Mouse (Mus musculus): ENCODE data around the gene Vmn1r214. TPM values are rescaled to one million over a fixed set of nuclear protein-coding genes. Genes with fewer than 3 reads are reported as not detected.

Vmn1r214 gene
- polyA plus RNA-seq, 2 experiments, result not detected

DNA sequence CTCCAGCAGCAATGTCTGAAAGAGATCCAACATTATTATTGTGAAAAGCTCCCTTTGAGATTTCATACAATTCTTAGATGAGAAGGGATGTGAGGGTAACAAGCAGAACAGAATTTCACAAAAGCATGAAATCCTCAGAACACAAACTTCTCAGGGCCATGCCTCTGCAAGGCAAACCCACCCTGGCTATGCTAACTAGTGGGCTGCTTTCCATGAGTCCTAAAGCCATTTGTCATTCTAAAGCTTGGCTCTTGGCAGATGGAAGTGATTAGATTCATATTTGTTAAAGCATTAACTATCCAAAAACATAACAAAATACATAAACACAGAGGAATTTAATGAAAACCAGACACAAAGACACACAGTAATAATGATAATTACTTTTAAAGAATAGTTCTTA, 12.1 kb upstream of the Vmn1r214 start:
- no peak for ATAC-seq (ENCODE audit: insufficient read depth)
- no peak for TF ChIP-seq CTCF (IDR thresholded peaks at IDR 0.05; ENCODE audit: low read depth)

DNA sequence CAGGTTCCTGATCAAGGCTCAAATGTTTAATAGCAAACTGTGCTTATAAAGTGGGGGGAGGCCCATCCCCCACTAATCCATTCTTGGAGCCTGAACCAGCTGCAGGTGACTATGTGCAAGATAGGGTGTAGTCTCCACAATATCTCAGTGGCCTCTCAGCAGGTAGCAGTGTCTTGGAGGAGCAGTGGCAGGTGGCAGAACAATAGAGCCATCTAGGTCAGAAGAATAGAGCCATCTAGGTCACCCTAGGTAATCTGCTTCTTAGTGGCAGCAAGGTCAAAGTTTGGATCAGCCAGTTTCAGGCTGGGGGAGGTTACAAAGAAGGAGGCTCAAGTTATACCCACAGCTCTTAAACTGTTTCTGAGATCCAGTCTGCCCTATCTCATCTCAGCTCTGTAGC, 5.4 kb upstream of the Vmn1r214 start:
- no peak for TF ChIP-seq CTCF (IDR thresholded peaks at IDR 0.05; ENCODE audit: low read depth)
- no peak for TF ChIP-seq EP300 (IDR thresholded peaks at IDR 0.05; ENCODE audit: low read depth)
- no peak for ATAC-seq (ENCODE audit: insufficient read depth)
- Histone ChIP-seq H3K36me3 (replicated peaks; ENCODE audit: control insufficient read depth, insufficient read depth, low read depth) (no peaks in the 10 kb centered on the region), H3K27me3 (ENCODE audit: control insufficient read depth, insufficient read depth, low read length) (no peaks in the 10 kb centered on the region), H3K4me2 (ENCODE audit: low read depth) (no peak overlapping the region), H3K4me3 (ENCODE audit: insufficient read depth in 1 of 2, low read depth in 2 of 2, low read length in 2 of 2) (no peak overlapping the region), H3K4me1 (replicated peaks; ENCODE audit: control insufficient read depth in 2 of 2, insufficient read depth in 2 of 2, low read length in 1 of 2) (no peaks in the 10 kb centered on the region), H3K27ac (no peak overlapping the region), H3K9me3 (ENCODE audit: control insufficient read depth, low read length) (no peaks in the 10 kb centered on the region), H3K9ac (replicated peaks) (no peak overlapping the region)
- no peak for DNase-seq (ENCODE audit: low read depth in 3 of 3, low spot score in 3 of 3)

More for the DNA sequence above, 12.1 kb upstream of the Vmn1r214 start:
- H3K36me3 ChIP-seq (replicated peaks; ENCODE audit: control insufficient read depth, insufficient read depth, low read depth), result no peaks in the 10 kb centered on the region
- no peaks in the 10 kb centered on the region for H3K9me3 ChIP-seq (ENCODE audit: control insufficient read depth, low read length)
- no peak overlapping the region for H3K27ac ChIP-seq
- H3K4me2 ChIP-seq (ENCODE audit: low read depth), result no peak overlapping the region
- H3K9ac ChIP-seq (replicated peaks), result no peak overlapping the region
- H3K4me3 ChIP-seq (ENCODE audit: insufficient read depth in 1 of 2, low read depth in 2 of 2, low read length in 2 of 2), result no peak overlapping the region
- no peaks in the 10 kb centered on the region for H3K4me1 ChIP-seq (replicated peaks; ENCODE audit: control insufficient read depth in 2 of 2, insufficient read depth in 2 of 2, low read length in 1 of 2)
- no peaks in the 10 kb centered on the region for H3K27me3 ChIP-seq (ENCODE audit: control insufficient read depth, insufficient read depth, low read length)
- DNase-seq (ENCODE audit: low read depth in 3 of 3, low spot score in 3 of 3), result no peak

DNA sequence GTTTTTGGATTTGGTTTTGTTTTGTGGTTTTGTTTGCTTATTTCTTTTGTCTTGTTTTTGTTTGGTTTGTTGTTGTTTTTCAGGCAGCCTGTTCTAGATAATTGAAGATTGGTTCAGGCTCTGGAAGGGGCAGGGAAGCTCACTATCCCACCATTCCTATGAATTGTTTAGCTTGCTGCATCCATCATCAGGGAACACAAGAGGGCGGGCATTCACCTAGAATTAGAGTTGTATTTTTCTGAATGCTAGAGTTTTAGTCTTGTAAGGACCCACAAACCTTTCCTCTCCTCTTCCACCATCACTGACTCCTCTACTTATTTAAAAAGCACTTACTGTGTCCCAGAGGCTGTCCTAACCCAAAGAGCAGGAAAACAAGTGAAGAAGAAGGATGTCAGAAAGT, 27.6 kb downstream of the Vmn1r214 start:
- H3K9ac ChIP-seq (replicated peaks), result no peak overlapping the region
- no peak overlapping the region for H3K4me2 ChIP-seq (ENCODE audit: low read depth)
- TF ChIP-seq EP300 (IDR thresholded peaks at IDR 0.05; ENCODE audit: low read depth), result no peak
- no peak for TF ChIP-seq CTCF (IDR thresholded peaks at IDR 0.05; ENCODE audit: low read depth)
- H3K9me3 ChIP-seq (ENCODE audit: control insufficient read depth, low read length), result no peaks in the 10 kb centered on the region
- no peaks in the 10 kb centered on the region for H3K27me3 ChIP-seq (ENCODE audit: control insufficient read depth, insufficient read depth, low read length)
- WGBS (ENCODE audit: insufficient replicate concordance), result 32% methylated on average over 1 of the region's 1 CpGs
- no peak overlapping the region for H3K27ac ChIP-seq
- no peaks in the 10 kb centered on the region for H3K36me3 ChIP-seq (replicated peaks; ENCODE audit: control insufficient read depth, insufficient read depth, low read depth)
- H3K4me1 ChIP-seq (replicated peaks; ENCODE audit: control insufficient read depth in 2 of 2, insufficient read depth in 2 of 2, low read length in 1 of 2), result no peaks in the 10 kb centered on the region
- ATAC-seq (ENCODE audit: insufficient read depth) (no peak), DNase-seq (ENCODE audit: low read depth in 3 of 3, low spot score in 3 of 3) (no peak)
- H3K4me3 ChIP-seq (ENCODE audit: insufficient read depth in 1 of 2, low read depth in 2 of 2, low read length in 2 of 2), result no peak overlapping the region

DNA sequence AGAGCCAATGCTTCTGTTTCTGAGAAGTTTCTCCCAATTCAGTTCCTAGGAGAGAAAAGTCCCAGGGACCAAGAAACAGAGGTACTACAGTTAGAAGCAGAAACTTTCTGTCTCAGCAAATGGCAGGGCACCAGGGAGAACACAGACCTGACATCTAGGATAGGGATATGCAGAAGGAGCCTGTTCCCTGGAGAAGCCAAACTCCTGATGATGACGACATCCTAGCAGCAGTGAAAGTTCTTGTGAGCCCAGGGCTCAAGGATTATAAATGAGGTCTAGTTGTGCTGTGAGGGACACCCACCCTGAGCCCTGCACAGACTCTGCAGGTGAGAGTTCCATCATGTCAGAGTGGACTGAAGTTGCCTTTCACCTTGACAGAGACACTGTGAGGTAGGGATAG, 37.5 kb downstream of the Vmn1r214 start, which contains the start of gene Vmn1r215:
Gene Vmn1r215, plus strand, starts transcription at position 301 of the 400 bp plus-strand sequence.
- Histone ChIP-seq H3K27me3 (ENCODE audit: control insufficient read depth, insufficient read depth, low read length) (no peaks in the 10 kb centered on the region), H3K9ac (replicated peaks) (no peak within 1 kb of the TSS), H3K4me3 (ENCODE audit: insufficient read depth in 1 of 2, low read depth in 2 of 2, low read length in 2 of 2) (no peak within 1 kb of the TSS), H3K9me3 (ENCODE audit: control insufficient read depth, low read length) (no peaks in the 10 kb centered on the region), H3K4me2 (ENCODE audit: low read depth) (no peak within 1 kb of the TSS), H3K36me3 (replicated peaks; ENCODE audit: control insufficient read depth, insufficient read depth, low read depth) (no peaks in the 10 kb centered on the region), H3K27ac (no peak within 1 kb of the TSS), H3K4me1 (replicated peaks; ENCODE audit: control insufficient read depth in 2 of 2, insufficient read depth in 2 of 2, low read length in 1 of 2) (no peaks in the 10 kb centered on the region)
- TF ChIP-seq CTCF (IDR thresholded peaks at IDR 0.05; ENCODE audit: low read depth) (no peak), EP300 (IDR thresholded peaks at IDR 0.05; ENCODE audit: low read depth) (no peak)
- WGBS (ENCODE audit: insufficient replicate concordance), result 39% methylated on average over 1 of the region's 1 CpGs
- ATAC-seq (ENCODE audit: insufficient read depth) (no peak), DNase-seq (ENCODE audit: low read depth in 3 of 3, low spot score in 3 of 3) (no peak)

DNA sequence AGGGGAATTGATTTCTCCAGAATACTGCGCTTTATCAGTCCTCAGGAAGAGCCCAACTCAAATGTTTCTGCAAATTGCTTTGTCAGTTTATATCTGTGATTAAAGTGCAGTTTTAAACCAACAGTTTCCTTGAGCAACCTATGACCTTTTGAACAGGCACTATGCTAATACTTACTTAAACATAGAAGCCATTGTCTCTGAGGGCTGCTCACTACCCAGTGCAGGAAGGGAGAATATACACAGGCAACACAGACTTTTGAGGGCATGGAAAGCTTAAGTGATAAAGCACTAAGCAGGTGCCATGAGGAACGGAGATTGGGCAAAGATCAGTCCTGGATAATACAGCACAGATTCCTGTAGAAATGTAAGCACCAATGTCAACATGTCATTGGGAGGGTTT, 39.1 kb downstream of the Vmn1r214 start:
- ATAC-seq (ENCODE audit: insufficient read depth), result no peak
- Histone ChIP-seq H3K4me1 (replicated peaks; ENCODE audit: control insufficient read depth in 2 of 2, insufficient read depth in 2 of 2, low read length in 1 of 2) (no peaks in the 10 kb centered on the region), H3K36me3 (replicated peaks; ENCODE audit: control insufficient read depth, insufficient read depth, low read depth) (no peaks in the 10 kb centered on the region), H3K4me3 (ENCODE audit: insufficient read depth in 1 of 2, low read depth in 2 of 2, low read length in 2 of 2) (no peak overlapping the region), H3K4me2 (ENCODE audit: low read depth) (no peak overlapping the region), H3K9ac (replicated peaks) (no peak overlapping the region), H3K27ac (no peak overlapping the region), H3K27me3 (ENCODE audit: control insufficient read depth, insufficient read depth, low read length) (no peaks in the 10 kb centered on the region), H3K9me3 (ENCODE audit: control insufficient read depth, low read length) (no peaks in the 10 kb centered on the region)
- DNase-seq (ENCODE audit: low read depth in 3 of 3, low spot score in 3 of 3), result no peak
- TF ChIP-seq EP300 (IDR thresholded peaks at IDR 0.05; ENCODE audit: low read depth) (no peak), CTCF (IDR thresholded peaks at IDR 0.05; ENCODE audit: low read depth) (no peak)
- WGBS (ENCODE audit: insufficient replicate concordance), result 62% methylated on average over 2 of the region's 2 CpGs

Other genes with a start within 250 kb of the Vmn1r214 start
- gene Vmn1r209, start 220.7 kb upstream of the Vmn1r214 start, polyA plus RNA-seq (2012; rRNA removed), result not detected in 2 replicates
- gene Vmn1r209, start 220.7 kb upstream of the Vmn1r214 start, polyA plus RNA-seq (2014; fragmentation: Nextera tagmentation; extraction: Ambion mirVana), result not detected in 2 replicates
- gene Vmn1r210, start 199.1 kb upstream of the Vmn1r214 start, polyA plus RNA-seq (2012; rRNA removed), result not detected in 2 replicates
- not detected in 2 replicates for gene Vmn1r210, start 199.1 kb upstream of the Vmn1r214 start, polyA plus RNA-seq (2014; fragmentation: Nextera tagmentation; extraction: Ambion mirVana)
- gene Vmn1r211, start 172.9 kb upstream of the Vmn1r214 start, polyA plus RNA-seq (2012; rRNA removed), result not detected in 2 replicates
- not detected in 2 replicates for gene Vmn1r211, start 172.9 kb upstream of the Vmn1r214 start, polyA plus RNA-seq (2014; fragmentation: Nextera tagmentation; extraction: Ambion mirVana)
- gene Vmn1r212, start 146.2 kb upstream of the Vmn1r214 start, polyA plus RNA-seq (2012; rRNA removed), result not detected in 2 replicates
- not detected in 2 replicates for gene Vmn1r212, start 146.2 kb upstream of the Vmn1r214 start, polyA plus RNA-seq (2014; fragmentation: Nextera tagmentation; extraction: Ambion mirVana)
- gene Vmn1r213, start 22.8 kb upstream of the Vmn1r214 start, polyA plus RNA-seq (2012; rRNA removed), result not detected in 2 replicates
- not detected in 2 replicates for gene Vmn1r213, start 22.8 kb upstream of the Vmn1r214 start, polyA plus RNA-seq (2014; fragmentation: Nextera tagmentation; extraction: Ambion mirVana)
- not detected in 2 replicates for gene Vmn1r215, start 37.6 kb downstream of the Vmn1r214 start, polyA plus RNA-seq (2012; rRNA removed)
- gene Vmn1r215, start 37.6 kb downstream of the Vmn1r214 start, polyA plus RNA-seq (2014; fragmentation: Nextera tagmentation; extraction: Ambion mirVana), result not detected in 2 replicates
- not detected in 2 replicates for gene Vmn1r217, start 87.8 kb downstream of the Vmn1r214 start, polyA plus RNA-seq (2012; rRNA removed)
- not detected in 2 replicates for gene Vmn1r217, start 87.8 kb downstream of the Vmn1r214 start, polyA plus RNA-seq (2014; fragmentation: Nextera tagmentation; extraction: Ambion mirVana)
- gene Vmn1r218, start 102.7 kb downstream of the Vmn1r214 start, polyA plus RNA-seq (2012; rRNA removed), result not detected in 2 replicates
- not detected in 2 replicates for gene Vmn1r218, start 102.7 kb downstream of the Vmn1r214 start, polyA plus RNA-seq (2014; fragmentation: Nextera tagmentation; extraction: Ambion mirVana)
- not detected in 2 replicates for gene Vmn1r219, start 128.9 kb downstream of the Vmn1r214 start, polyA plus RNA-seq (2012; rRNA removed)
- not detected in 2 replicates for gene Vmn1r219, start 128.9 kb downstream of the Vmn1r214 start, polyA plus RNA-seq (2014; fragmentation: Nextera tagmentation; extraction: Ambion mirVana)
- not detected in 2 replicates for gene Vmn1r220, start 157.6 kb downstream of the Vmn1r214 start, polyA plus RNA-seq (2012; rRNA removed)
- not detected in 2 replicates for gene Vmn1r220, start 157.6 kb downstream of the Vmn1r214 start, polyA plus RNA-seq (2014; fragmentation: Nextera tagmentation; extraction: Ambion mirVana)
- not detected in 2 replicates for gene Vmn1r221, start 183.7 kb downstream of the Vmn1r214 start, polyA plus RNA-seq (2012; rRNA removed)
- gene Vmn1r221, start 183.7 kb downstream of the Vmn1r214 start, polyA plus RNA-seq (2014; fragmentation: Nextera tagmentation; extraction: Ambion mirVana), result not detected in 2 replicates
- gene Vmn1r222, start 205.5 kb downstream of the Vmn1r214 start, polyA plus RNA-seq (2012; rRNA removed), result not detected in 2 replicates
- gene Vmn1r222, start 205.5 kb downstream of the Vmn1r214 start, polyA plus RNA-seq (2014; fragmentation: Nextera tagmentation; extraction: Ambion mirVana), result not detected in 2 replicates
- gene Vmn1r223, start 216.7 kb downstream of the Vmn1r214 start, polyA plus RNA-seq (2012; rRNA removed), result not detected in 2 replicates
- not detected in 2 replicates for gene Vmn1r223, start 216.7 kb downstream of the Vmn1r214 start, polyA plus RNA-seq (2014; fragmentation: Nextera tagmentation; extraction: Ambion mirVana)

All from liver, embryonic 14.5 days (tissue).